Mouse (Mus musculus) adrenal gland, adult (tissue): ENCODE measurements at regions not wholly inside any gene's neighbourhood (a gene's known extent, or its start where the extent isn't known, plus 50 kb on each side); places are given as distances from the start of the nearest gene placed in this dataset.
A peak's percentile ranks its signal among the peaks of the same experiment; 100 is the strongest.

ENCODE experiments used
- DNase-seq, 2 experiments: peaks; one replicate each; pipeline ENCODE4 v3.0.0; 2022 to 2023; ENCODE audit warnings: low spot score in 1 of 2; ENCODE audit not compliant: inconsistent age in 2 of 2

DNA sequence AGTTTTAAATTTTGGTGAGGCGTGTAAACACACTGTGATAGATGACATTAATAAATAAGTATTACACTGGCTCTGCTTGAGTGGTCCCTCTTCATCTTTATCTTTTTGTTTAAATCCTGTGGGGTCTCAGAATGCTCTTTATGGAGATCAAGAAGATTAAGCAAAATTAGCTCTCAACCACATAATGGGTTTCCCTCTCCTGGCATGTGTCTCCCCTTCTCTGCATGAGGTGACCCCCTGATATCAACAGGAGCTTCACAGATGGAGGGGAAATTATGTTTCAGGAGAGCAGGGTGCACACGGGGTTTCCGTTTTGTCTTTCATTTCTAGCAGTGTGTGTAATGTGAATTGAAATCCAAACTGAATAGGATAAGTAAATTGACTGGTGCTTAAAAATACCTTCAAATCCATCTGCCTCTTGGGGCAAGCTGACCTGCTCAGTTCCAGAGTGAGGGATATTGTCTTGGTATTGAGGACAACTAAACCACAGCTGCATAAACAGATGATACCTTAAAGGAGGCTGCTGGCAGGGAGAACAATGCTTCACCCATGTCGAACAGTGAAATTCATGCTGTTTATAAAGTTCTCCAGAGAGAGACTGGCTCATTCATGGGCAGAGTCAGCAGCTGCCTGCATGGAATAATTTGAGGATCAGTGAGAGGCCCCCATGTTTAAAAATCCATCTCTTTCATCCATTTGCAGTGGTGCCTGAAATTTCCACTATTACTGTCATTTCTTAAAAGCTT, 518.3 kb upstream of the Nr2f1 start:
- DNase-seq = no peak

GRCm38 (mm10) chr13:78717159-78717558, 517.6 kb upstream of the Nr2f1 start:
- DNase-seq = no peak

DNA sequence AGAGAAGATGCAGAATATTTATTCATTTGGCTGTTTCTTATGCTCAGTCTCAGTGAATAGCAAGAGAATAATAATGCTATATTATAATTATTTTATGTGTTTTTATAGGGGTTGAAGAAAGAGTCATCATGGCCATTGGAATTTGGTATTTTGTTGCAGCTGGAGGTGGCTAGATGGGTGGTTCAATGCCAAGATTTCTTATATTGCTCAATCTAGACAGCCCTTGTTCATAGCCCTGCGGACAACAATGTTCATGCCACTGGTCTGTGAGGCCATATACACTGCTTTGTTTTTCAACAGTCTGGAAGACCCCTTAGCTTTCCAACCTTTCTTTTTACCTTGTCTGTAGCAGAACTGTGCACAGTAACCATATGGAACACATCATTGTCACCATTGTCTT, 505.1 kb upstream of the Nr2f1 start:
- no peak for DNase-seq

- DNase-seq = no peak
These were observed 498.4 kb upstream of the Nr2f1 start for GRCm38 (mm10) chr13:78697814-78698519.

DNA sequence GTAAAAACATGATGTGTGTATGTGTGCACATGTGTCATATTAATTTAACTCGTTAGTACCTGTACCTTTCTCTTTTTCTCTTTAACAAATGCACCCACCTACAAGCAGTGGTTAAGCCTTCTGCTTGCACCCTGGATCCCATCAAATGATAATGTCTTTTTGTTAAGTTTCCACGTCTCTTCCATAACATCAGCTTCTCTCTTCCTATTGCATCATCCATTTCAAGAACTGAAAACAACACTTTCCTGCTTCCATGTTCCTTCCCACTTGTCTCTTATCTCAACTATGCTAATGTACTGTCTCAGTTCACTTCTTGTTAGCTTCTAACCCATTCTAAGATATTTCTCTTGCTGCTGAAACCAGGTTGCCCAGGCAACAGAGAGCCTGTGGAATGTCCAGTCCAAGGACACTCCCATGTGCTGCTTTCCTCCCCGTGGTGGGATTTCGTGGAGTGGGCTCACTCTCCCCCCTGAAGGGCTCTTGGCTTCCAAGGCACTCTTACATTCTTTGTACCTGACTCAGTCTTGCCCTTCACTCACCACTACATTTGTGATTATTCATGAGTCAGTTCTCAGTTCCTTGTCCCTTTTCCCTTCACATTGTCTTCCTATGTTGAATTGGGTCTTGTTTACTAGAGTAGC, 479.8 kb upstream of the Nr2f1 start:
- DNase-seq = peak; percentile 26 to 48

- DNase-seq = no peak
These were observed 478.7 kb upstream of the Nr2f1 start for GRCm38 (mm10) chr13:78678241-78678640.

GRCm38 (mm10) chr13:78658285-78658684, 458.7 kb upstream of the Nr2f1 start:
- DNase-seq = no peak

- no peak for DNase-seq
These were observed 457.2 kb upstream of the Nr2f1 start for GRCm38 (mm10) chr13:78656766-78657165.

GRCm38 (mm10) chr13:78656196-78656595, 456.6 kb upstream of the Nr2f1 start:
- no peak for DNase-seq

- DNase-seq = no peak
These were observed 451.3 kb upstream of the Nr2f1 start for GRCm38 (mm10) chr13:78650824-78651223.

- no peak for DNase-seq
These were observed 445.0 kb upstream of the Nr2f1 start for GRCm38 (mm10) chr13:78644556-78644955.

GRCm38 (mm10) chr13:78643023-78643422, 443.5 kb upstream of the Nr2f1 start:
- no peak for DNase-seq

GRCm38 (mm10) chr13:78642443-78642729, 442.8 kb upstream of the Nr2f1 start:
- DNase-seq = no peak

GRCm38 (mm10) chr13:78641687-78642442, 442.3 kb upstream of the Nr2f1 start:
- no peak for DNase-seq

DNA sequence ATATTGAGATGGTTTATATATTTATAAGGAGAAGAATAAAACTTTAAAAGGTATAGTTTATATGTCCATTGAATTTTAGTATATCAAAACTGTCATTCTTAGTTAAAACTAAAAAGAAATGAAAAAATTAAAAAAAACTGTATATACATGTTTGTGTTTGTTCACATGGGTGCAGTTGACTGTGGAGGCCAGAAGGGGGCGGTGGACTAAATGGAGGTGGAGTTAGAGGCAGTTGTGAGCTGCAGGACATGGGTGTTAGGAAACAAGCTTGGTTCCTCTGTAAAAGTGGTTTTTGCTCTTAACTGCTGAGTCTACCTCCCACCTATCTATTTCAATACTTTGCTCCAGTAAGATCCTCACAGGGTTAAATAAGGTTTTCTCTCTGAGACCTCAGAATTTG, 440.8 kb upstream of the Nr2f1 start:
- DNase-seq = no peak

DNA sequence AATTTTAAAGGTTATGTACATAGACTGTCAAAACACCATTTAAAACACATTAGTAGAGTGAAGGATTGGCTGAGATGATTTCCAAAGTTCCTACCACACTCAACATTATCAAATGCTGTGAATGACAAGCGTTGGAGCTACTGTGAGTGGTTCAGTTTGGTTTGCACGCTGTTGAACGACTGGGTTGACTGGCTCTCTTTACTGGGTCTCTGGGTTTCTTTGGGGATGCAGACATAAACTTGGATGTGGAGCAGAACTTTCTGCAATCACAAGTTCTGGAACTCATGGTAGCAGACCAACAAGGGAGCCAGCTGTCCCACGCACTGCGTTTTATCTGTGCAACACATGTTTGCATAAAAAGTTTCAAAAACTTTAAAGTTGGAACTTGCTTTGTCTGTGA, 438.9 kb upstream of the Nr2f1 start:
- no peak for DNase-seq

GRCm38 (mm10) chr13:78631609-78632008, 432.1 kb upstream of the Nr2f1 start:
- no peak for DNase-seq

- no peak for DNase-seq
These were observed 429.6 kb upstream of the Nr2f1 start for GRCm38 (mm10) chr13:78629041-78629727.

DNA sequence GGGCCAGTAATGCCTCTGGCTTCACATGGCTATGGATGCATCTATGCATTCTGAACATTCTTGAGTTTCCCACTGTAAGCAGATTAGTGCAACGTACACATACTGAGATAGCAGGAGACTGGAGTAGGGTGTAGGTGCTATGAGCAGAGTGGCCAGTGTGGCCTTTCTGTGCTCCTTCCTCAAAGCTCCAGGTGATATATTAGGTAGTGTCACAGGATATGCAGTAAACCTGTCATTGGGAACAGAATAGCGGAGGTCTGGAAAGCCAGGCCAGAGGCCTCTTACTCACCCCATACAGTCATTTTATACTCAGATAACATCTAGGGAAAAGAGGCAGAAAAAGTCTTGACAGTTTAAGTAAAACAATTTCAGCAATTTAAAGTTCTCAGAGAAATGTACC, 424.1 kb upstream of the Nr2f1 start:
- no peak for DNase-seq

GRCm38 (mm10) chr13:78602861-78603211, 403.3 kb upstream of the Nr2f1 start:
- DNase-seq = no peak

DNA sequence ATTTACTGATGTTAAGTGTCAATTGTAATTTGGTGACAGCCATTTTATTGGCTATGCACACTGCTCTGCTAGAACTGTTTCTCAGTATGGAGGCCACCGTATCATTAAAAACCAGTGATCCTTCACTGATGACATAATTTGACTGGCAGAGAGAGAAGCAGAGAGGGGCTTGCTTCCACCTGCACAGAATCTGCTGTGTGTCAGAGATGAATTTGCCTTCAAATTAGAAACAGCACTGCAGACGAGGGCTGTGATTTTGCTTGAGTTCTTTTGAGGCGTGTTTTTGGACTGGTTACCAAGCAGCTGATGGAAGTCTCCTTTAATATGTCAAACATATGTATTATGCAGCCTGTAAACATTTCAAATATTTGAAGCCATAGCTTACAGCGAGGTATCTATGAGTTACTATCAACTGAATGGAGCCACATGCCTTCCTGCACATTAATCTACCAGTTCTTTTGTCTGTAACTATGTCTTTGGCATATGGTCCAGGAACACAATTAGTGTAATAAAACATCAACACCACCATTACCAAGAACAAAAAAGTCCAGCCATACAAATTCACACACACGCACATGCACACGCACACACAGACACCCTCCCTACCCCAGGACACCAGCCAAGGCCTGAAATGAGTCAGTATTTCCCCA, 402.8 kb upstream of the Nr2f1 start:
- DNase-seq = no peak
